Mouse (Mus musculus) midbrain, postnatal 0 days (tissue): ENCODE measurements around the gene Srrt. TPM values are rescaled to one million over a fixed set of nuclear protein-coding genes. Genes with fewer than 3 reads are reported as not detected.
A peak's percentile ranks its signal among the peaks of the same experiment; 100 is the strongest.

ENCODE experiments used
- ATAC-seq: fragments of 200-750 bp; cut with Nextera tagmentation; 2 replicates; pipeline ENCODE4 v1.8.0; 2017; ENCODE audit warnings: moderate number of reproducible peaks, mild to moderate bottlenecking, moderate TSS enrichment, moderate library complexity; ENCODE audit not compliant: low FRiP score
- DNase-seq: peaks from one replicate; pipeline ENCODE4 v3.0.0-alpha.2; 2015; ENCODE audit warnings: low spot score
- H3K27ac ChIP-seq: fragments of 300-500 bp; sonication (generic); 2 replicates; pipeline ENCODE4 v1.5.1; 2014; ENCODE audit warnings: low read depth, mild to moderate bottlenecking, low read length, mixed read lengths
- H3K27me3 ChIP-seq: fragments of 300-500 bp; sonication (generic); 2 replicates; pipeline ENCODE4 v1.6.1; 2014; ENCODE audit warnings: low read length, control low read depth, mixed read lengths; ENCODE audit not compliant: insufficient read depth
- H3K36me3 ChIP-seq: fragments of 300-500 bp; sonication (generic); 2 replicates; pipeline ENCODE4 v1.6.1; 2014; ENCODE audit warnings: low read length, control low read depth, mixed read lengths; ENCODE audit not compliant: insufficient read depth
- H3K4me1 ChIP-seq: fragments of 300-500 bp; sonication (generic); 2 replicates; pipeline ENCODE4 v1.6.1; 2014; ENCODE audit warnings: mild to moderate bottlenecking, control low read depth, antibody characterized with exemption, low read length, mixed read lengths; ENCODE audit not compliant: insufficient read depth
- H3K4me2 ChIP-seq: fragments of 300-500 bp; sonication (generic); 2 replicates; pipeline ENCODE4 v1.6.1; 2014; ENCODE audit warnings: low read depth, mild to moderate bottlenecking, low read length, mixed read lengths; ENCODE audit not compliant: poor library complexity, severe bottlenecking
- H3K4me3 ChIP-seq: fragments of 300-500 bp; sonication (generic); 2 replicates; pipeline ENCODE4 v1.5.1; 2014; ENCODE audit warnings: low read depth, mild to moderate bottlenecking, low read length, moderate library complexity
- H3K9ac ChIP-seq: fragments of 300-500 bp; sonication (generic); replicated peaks from 2 replicates; pipeline ENCODE4 v1.6.1; 2014; ENCODE audit warnings: mild to moderate bottlenecking, low read length, moderate library complexity, mixed read lengths; ENCODE audit not compliant: poor library complexity, severe bottlenecking
- H3K9me3 ChIP-seq: fragments of 300-500 bp; sonication (generic); 2 replicates; pipeline ENCODE4 v1.6.1; 2016; ENCODE audit warnings: low read length, control low read depth
- CTCF ChIP-seq: IDR thresholded peaks from 2 replicates; pipeline ENCODE4 v1.5.1; 2016; ENCODE audit warnings: antibody characterized with exemption, mild to moderate bottlenecking
- WGBS: fragments of 180-500 bp; shearing (Covaris S2); extraction: QIAGEN DNeasy Blood & Tissue Kit; methylation state at CpG from one replicate; pipeline ENCODE4 v1.1.7; 2014; 5-methylcytosine and 5-hydroxymethylcytosine counted together
- polyA plus RNA-seq: library from polyadenylated mRNA; unstranded; fragments of >200 nt; fragmentation: Nextera tagmentation; extraction: Ambion mirVana; gene quantifications from 2 replicates; pipeline ENCODE4 v1.2.1, GENCODE M21; 2015
- total RNA-seq: library from RNA; depleted of rRNA; stranded (reverse); fragments of >200 nt; gene quantifications from 2 replicates; pipeline ENCODE4 v1.2.3, GENCODE M21; 2014; rRNA removed

The Srrt gene
- 112 and 114 TPM in 2 replicates for total RNA-seq
- polyA plus RNA-seq, result 53.4 and 56.4 TPM in 2 replicates

DNA sequence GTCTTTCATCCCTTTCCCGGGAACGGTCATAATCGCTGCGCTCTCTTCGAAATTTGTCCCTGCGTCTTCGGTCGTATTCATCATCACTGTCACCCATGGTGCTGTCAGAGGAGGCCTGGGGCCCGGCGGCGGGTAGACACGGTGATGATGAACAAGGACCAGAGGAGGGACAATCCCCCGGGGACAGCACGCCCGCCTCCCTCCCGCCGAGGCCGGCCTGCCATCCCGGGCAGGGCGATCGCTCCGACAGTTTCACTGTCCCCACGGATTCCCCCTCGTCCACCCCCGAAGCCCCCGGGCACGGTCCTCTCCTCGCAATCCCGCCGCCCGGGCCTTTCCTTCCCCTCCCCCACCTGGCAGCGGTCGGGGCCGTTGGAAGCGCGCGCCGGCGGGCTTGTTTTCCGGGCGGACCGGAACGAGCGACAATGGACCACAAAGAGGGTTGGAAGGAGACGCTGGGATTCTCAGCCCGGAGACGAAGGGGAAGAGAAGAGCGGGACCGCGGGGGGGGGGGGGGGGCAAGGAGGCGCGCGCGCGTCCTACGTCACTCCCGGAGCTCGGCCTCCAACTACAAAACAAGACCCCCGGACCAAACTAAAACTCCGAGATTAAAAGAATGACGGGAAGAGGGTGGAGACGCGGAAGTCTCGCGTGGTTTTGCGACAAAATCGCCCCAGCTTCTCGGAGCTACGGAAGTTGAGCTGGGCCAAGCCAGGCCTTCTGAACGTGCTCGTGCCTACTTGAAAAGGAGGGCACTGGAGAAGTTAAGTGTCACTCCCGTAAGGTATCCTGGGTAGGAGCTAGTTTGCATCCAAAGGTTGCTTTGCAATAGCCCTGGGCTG is at the start of gene Srrt:
Srrt (minus strand) TSS at position 604 of the 842 bp plus-strand sequence.
- Histone ChIP-seq H3K27ac (peak within 1 kb of the TSS; percentile 95), H3K9me3 (no peaks in the 10 kb centered on the region), H3K9ac (peak within 1 kb of the TSS; percentile 94), H3K4me1 (peaks cover 15% of the 10 kb centered on the region), H3K36me3 (peaks cover 10% of the 10 kb centered on the region), H3K4me2 (peak within 1 kb of the TSS; percentile 71), H3K27me3 (no peaks in the 10 kb centered on the region), H3K4me3 (peak within 1 kb of the TSS; percentile 86)
- no peak for TF ChIP-seq CTCF
- DNase-seq, result peak; percentile 98
- ATAC-seq, result peak; percentile 90
- WGBS, result under 1% methylated on average over 62 of the region's 72 CpGs

DNA sequence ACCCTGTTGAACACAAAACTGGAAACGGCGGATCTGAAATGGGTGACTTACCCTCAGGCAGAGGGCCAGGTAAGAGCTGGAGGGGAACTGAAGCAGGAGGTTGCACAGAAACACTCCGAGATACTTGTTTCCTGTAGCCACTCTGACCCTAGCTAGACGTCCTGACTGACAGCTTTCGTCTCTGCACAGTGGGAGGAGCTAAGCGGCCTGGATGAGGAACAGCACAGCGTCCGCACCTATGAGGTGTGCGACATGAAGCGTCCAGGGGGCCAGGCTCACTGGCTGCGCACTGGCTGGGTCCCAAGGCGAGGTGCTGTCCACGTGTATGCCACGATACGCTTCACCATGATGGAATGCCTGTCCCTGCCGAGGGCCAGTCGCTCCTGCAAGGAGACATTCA is 46.6 kb upstream of the Srrt start:
- TF ChIP-seq CTCF, result no peak
- no peak overlapping the region for H3K9ac ChIP-seq
- H3K4me3 ChIP-seq, result no peak overlapping the region
- WGBS, result 86% methylated on average over 17 of the region's 17 CpGs
- H3K4me1 ChIP-seq, result peaks cover 4% of the 10 kb centered on the region
- DNase-seq (no peak), ATAC-seq (no peak)
- H3K9me3 ChIP-seq, result no peaks in the 10 kb centered on the region
- H3K4me2 ChIP-seq, result no peak overlapping the region
- H3K36me3 ChIP-seq, result 0 out of 2 replicates have a peak, but pooled peaks cover 8% of the 10 kb centered on the region
- H3K27me3 ChIP-seq, result peaks cover 16% of the 10 kb centered on the region
- H3K27ac ChIP-seq, result no peak overlapping the region

DNA sequence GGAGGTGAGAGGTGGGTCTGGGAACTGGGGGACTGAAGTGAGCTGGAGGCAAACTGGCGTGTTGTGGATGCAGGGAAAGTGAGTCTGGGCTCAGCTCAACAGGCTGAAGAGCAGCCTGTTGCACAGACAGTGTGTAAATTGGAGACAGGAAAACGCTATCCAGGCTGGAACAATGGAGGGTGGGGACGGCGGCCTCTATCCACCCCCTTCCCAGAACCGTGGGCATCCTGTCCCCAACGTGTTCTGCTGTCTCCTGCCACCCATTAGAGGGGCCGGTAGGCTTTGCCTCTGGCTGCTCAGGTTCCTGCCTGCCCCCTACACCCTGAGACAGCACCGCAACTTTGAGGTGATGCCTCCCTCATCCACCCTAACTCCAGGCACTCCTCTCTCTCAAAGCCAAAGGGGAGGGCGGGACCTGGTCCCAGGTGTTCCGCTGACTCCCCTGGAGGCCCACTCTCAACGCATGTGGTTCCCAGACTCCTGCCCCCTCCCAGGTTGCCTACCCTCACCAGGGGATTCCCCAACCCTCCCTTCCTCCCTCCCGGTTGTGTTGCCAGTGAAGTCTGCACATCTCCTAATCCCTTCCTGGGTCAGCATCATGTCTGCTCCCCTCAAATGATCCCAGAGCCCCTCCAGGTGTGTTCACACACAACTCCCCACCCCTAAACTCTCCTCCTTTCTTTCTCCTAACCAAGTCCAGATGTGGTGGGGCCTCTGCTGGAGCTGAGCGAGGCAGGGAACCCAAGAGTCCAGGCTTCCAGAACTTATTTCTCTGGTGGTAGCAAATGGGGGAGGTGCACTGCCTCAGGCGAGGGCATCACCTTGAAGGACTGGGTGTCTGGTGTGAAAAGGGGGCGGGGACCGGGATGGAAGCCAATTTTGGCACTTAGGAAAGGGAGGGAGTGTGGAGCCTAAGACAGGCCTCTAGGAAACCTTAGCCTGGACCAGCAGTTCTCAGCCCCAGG is 44.8 kb upstream of the Srrt start:
- Histone ChIP-seq H3K36me3 (0 out of 2 replicates have a peak, but pooled peaks cover 4% of the 10 kb centered on the region), H3K9me3 (no peaks in the 10 kb centered on the region), H3K4me3 (0 out of 2 replicates have a peak overlapping the region, but pooled peaks have one; percentile 6), H3K9ac (no peak overlapping the region), H3K27me3 (peaks cover 22% of the 10 kb centered on the region), H3K4me2 (peak overlapping the region; percentile 96), H3K27ac (no peak overlapping the region), H3K4me1 (peaks cover 11% of the 10 kb centered on the region)
- no peak for TF ChIP-seq CTCF
- WGBS, result 25% methylated on average over 16 of the region's 16 CpGs
- ATAC-seq, result no peak
- no peak for DNase-seq

DNA sequence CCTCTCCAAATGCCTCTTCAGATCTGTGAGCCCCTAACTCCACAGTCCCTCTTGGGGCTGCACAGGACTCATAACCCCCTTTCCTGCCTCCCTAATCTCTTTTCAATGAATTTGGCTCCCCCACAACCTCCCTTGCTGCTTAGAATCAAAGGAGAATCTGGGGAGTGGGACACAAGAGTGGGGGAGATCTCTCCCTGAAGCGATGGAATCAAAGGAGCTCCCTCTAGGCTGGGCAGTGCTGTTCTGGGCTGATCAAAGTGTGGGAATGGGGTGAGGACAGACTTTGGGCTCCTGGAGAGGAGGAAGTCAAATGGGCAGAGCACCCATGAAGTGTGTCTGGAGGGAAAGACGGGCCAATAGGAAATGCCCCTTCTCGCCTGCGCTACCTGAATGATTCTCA is 43.9 kb upstream of the Srrt start:
- DNase-seq, result no peak
- ATAC-seq, result no peak
- H3K9ac ChIP-seq, result no peak overlapping the region
- peak overlapping the region; percentile 59 for H3K4me3 ChIP-seq
- peaks cover 22% of the 10 kb centered on the region for H3K27me3 ChIP-seq
- H3K36me3 ChIP-seq, result 0 out of 2 replicates have a peak, but pooled peaks cover 4% of the 10 kb centered on the region
- no peak for TF ChIP-seq CTCF
- no peaks in the 10 kb centered on the region for H3K9me3 ChIP-seq
- H3K4me1 ChIP-seq, result peaks cover 11% of the 10 kb centered on the region
- 0 out of 2 replicates have a peak overlapping the region, but pooled peaks have one; percentile 26 for H3K27ac ChIP-seq
- whole genome bisulfite sequencing, result 22% methylated on average over 4 of the region's 4 CpGs
- peak overlapping the region; percentile 96 for H3K4me2 ChIP-seq

DNA sequence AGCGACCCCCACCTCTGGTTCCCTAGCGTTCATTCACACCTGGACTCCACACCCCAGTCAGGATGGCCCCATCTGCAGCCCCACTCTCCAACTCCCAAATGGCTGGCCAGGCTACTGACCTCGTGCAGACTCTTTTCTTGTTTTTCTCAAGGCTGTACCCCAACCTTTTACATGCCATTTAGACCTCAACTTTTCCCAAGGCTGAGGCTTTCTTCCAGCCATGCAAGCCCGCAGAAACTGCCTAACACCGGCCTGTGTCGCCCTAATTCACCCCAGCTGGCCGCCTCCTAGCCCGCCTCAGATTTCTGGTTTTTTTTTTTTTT is 43.5 kb upstream of the Srrt start:
- Histone ChIP-seq H3K36me3 (0 out of 2 replicates have a peak, but pooled peaks cover 4% of the 10 kb centered on the region), H3K4me3 (peak overlapping the region; percentile 59), H3K9me3 (no peaks in the 10 kb centered on the region), H3K27me3 (peaks cover 22% of the 10 kb centered on the region), H3K4me2 (peak overlapping the region; percentile 96), H3K27ac (0 out of 2 replicates have a peak overlapping the region, but pooled peaks have one; percentile 26), H3K9ac (no peak overlapping the region), H3K4me1 (peaks cover 11% of the 10 kb centered on the region)
- DNase-seq (no peak), ATAC-seq (no peak)
- WGBS, result 2% methylated on average over 8 of the region's 8 CpGs
- TF ChIP-seq CTCF, result no peak
